Mouse (Mus musculus): ENCODE results near the gene Tfb2m. TPM values are rescaled to one million over a fixed set of nuclear protein-coding genes. Genes with fewer than 3 reads are reported as not detected.

Tfb2m gene
- polyA plus RNA-seq, 2 experiments = 6.5 to 7.8 TPM

DNA sequence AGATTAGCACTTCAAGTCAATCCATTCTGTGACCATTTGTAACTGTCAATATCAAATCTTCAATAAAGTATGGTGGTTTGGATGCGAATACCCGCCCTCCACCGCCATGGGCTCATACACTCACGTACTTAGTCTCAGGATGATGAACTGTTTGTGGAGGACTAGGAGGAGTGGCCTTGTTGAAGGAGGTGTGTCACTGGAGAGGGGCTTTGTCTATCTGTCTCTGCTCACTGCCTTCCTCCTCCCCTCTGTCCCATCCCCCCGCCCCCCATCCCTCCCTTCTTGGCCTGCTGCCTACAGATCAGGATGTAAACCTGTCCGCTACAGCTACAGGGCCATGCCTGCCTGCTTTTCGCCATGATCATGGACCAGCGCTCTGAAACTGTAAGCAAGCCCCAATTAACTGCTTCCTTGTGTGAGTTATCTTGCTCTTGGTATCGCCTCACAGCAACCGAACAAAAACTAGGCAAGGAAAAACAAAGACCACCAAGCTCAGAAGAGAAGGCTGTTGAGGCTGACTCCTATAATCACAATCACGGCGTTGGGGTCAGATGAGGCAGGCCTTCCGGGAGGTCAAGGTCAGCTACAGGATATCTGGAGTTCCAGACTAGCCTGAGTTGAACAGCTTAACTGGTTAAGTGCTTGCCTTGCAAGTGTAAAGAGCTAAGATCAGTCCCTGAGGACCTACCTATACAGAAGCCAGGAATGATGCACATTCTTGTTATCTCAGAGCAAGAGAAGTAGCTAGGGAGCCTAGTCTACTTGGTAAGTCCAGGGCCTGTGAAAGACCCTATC lies 35.3 kb downstream of the Tfb2m start:
- TF ChIP-seq EP300 (IDR thresholded peaks at IDR 0.05; ENCODE audit: low read depth) (no peak), CTCF (IDR thresholded peaks at IDR 0.05; ENCODE audit: low read depth) (no peak)
- no peak overlapping the region for H3K4me3 ChIP-seq (ENCODE audit: insufficient read depth in 1 of 2, low read depth in 2 of 2, low read length in 2 of 2)
- WGBS (ENCODE audit: insufficient replicate concordance) = 77% methylated on average over 13 of the region's 13 CpGs
- no peak overlapping the region for H3K4me2 ChIP-seq (ENCODE audit: low read depth)
- H3K27me3 ChIP-seq (ENCODE audit: control insufficient read depth, insufficient read depth, low read length) = no peaks in the 10 kb centered on the region
- no peak overlapping the region for H3K27ac ChIP-seq
- no peaks in the 10 kb centered on the region for H3K4me1 ChIP-seq (replicated peaks; ENCODE audit: control insufficient read depth in 2 of 2, insufficient read depth in 2 of 2, low read length in 1 of 2)
- H3K9me3 ChIP-seq (ENCODE audit: control insufficient read depth, low read length) = no peaks in the 10 kb centered on the region
- no peak overlapping the region for H3K9ac ChIP-seq (replicated peaks)
- no peaks in the 10 kb centered on the region for H3K36me3 ChIP-seq (replicated peaks; ENCODE audit: control insufficient read depth, insufficient read depth, low read depth)
- DNase-seq (ENCODE audit: low read depth in 3 of 3, low spot score in 3 of 3) = no peak
- no peak for ATAC-seq (ENCODE audit: insufficient read depth)

GRCm38 (mm10) chr1:179506530-179507315 lies 39.3 kb downstream of the Tfb2m start:
- no peak overlapping the region for H3K4me3 ChIP-seq (ENCODE audit: insufficient read depth in 1 of 2, low read depth in 2 of 2, low read length in 2 of 2)
- TF ChIP-seq CTCF (IDR thresholded peaks at IDR 0.05; ENCODE audit: low read depth) = peak; percentile 73
- no peak for TF ChIP-seq EP300 (IDR thresholded peaks at IDR 0.05; ENCODE audit: low read depth)
- H3K36me3 ChIP-seq (replicated peaks; ENCODE audit: control insufficient read depth, insufficient read depth, low read depth) = no peaks in the 10 kb centered on the region
- no peak for ATAC-seq (ENCODE audit: insufficient read depth)
- no peaks in the 10 kb centered on the region for H3K27me3 ChIP-seq (ENCODE audit: control insufficient read depth, insufficient read depth, low read length)
- H3K9ac ChIP-seq (replicated peaks) = no peak overlapping the region
- H3K4me1 ChIP-seq (replicated peaks; ENCODE audit: control insufficient read depth in 2 of 2, insufficient read depth in 2 of 2, low read length in 1 of 2) = no peaks in the 10 kb centered on the region
- no peak overlapping the region for H3K27ac ChIP-seq
- no peak overlapping the region for H3K4me2 ChIP-seq (ENCODE audit: low read depth)
- H3K9me3 ChIP-seq (ENCODE audit: control insufficient read depth, low read length) = no peaks in the 10 kb centered on the region
- WGBS (ENCODE audit: insufficient replicate concordance) = 56% methylated on average over 9 of the region's 9 CpGs
- DNase-seq (ENCODE audit: low read depth in 3 of 3, low spot score in 3 of 3) = peak in 2 of 3 experiments; percentile 28 to 33

DNA sequence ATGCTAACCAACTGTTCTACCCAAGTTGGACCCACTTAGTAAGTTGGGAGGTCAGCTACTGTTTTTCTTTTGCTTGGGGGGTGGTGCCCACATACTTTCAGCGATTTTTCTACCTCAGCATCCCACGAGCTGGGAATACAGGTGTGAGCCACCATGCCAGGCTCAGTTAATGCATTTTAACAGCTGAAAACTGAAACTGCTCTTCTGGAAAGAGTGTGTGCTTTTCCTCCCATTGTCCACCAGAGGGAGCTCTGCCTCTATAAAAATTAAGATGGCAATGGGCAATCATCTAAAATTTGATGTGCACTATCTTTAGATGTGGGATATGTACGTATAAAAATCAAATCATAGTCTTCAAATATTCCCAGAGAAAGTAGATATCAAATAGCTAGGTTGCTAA lies 43.5 kb downstream of the Tfb2m start:
- TF ChIP-seq EP300 (IDR thresholded peaks at IDR 0.05; ENCODE audit: low read depth) = no peak
- TF ChIP-seq CTCF (IDR thresholded peaks at IDR 0.05; ENCODE audit: low read depth) = peak; percentile 76
- Histone ChIP-seq H3K9me3 (ENCODE audit: control insufficient read depth, low read length) (no peaks in the 10 kb centered on the region), H3K36me3 (replicated peaks; ENCODE audit: control insufficient read depth, insufficient read depth, low read depth) (no peaks in the 10 kb centered on the region), H3K4me1 (replicated peaks; ENCODE audit: control insufficient read depth in 2 of 2, insufficient read depth in 2 of 2, low read length in 1 of 2) (no peaks in the 10 kb centered on the region), H3K4me2 (ENCODE audit: low read depth) (no peak overlapping the region), H3K27ac (no peak overlapping the region), H3K27me3 (ENCODE audit: control insufficient read depth, insufficient read depth, low read length) (no peaks in the 10 kb centered on the region), H3K4me3 (ENCODE audit: insufficient read depth in 1 of 2, low read depth in 2 of 2, low read length in 2 of 2) (no peak overlapping the region), H3K9ac (replicated peaks) (no peak overlapping the region)
- no peak for ATAC-seq (ENCODE audit: insufficient read depth)
- WGBS (ENCODE audit: insufficient replicate concordance) = 7% methylated on average over 3 of the region's 3 CpGs
- peak in 1 of 3 experiments; percentile 10 for DNase-seq (ENCODE audit: low read depth in 3 of 3, low spot score in 3 of 3)

GRCm38 (mm10) chr1:179499257-179499656 lies 46.8 kb downstream of the Tfb2m start:
- no peak overlapping the region for H3K4me2 ChIP-seq (ENCODE audit: low read depth)
- no peaks in the 10 kb centered on the region for H3K9me3 ChIP-seq (ENCODE audit: control insufficient read depth, low read length)
- no peak overlapping the region for H3K9ac ChIP-seq (replicated peaks)
- no peak overlapping the region for H3K4me3 ChIP-seq (ENCODE audit: insufficient read depth in 1 of 2, low read depth in 2 of 2, low read length in 2 of 2)
- no peaks in the 10 kb centered on the region for H3K36me3 ChIP-seq (replicated peaks; ENCODE audit: control insufficient read depth, insufficient read depth, low read depth)
- no peaks in the 10 kb centered on the region for H3K27me3 ChIP-seq (ENCODE audit: control insufficient read depth, insufficient read depth, low read length)
- no peaks in the 10 kb centered on the region for H3K4me1 ChIP-seq (replicated peaks; ENCODE audit: control insufficient read depth in 2 of 2, insufficient read depth in 2 of 2, low read length in 1 of 2)
- ATAC-seq (ENCODE audit: insufficient read depth) = no peak
- no peak for DNase-seq (ENCODE audit: low read depth in 3 of 3, low spot score in 3 of 3)
- 66% methylated on average over 3 of the region's 3 CpGs for WGBS (ENCODE audit: insufficient replicate concordance)
- TF ChIP-seq CTCF (IDR thresholded peaks at IDR 0.05; ENCODE audit: low read depth) (no peak), EP300 (IDR thresholded peaks at IDR 0.05; ENCODE audit: low read depth) (no peak)
- H3K27ac ChIP-seq = no peak overlapping the region

- 20% methylated on average over 5 of the region's 5 CpGs for WGBS (ENCODE audit: insufficient replicate concordance)
- H3K9ac ChIP-seq (replicated peaks) = no peak overlapping the region
- 0 out of 4 replicates have a peak, but pooled peaks cover 0 to 2% of the 10 kb centered on the region in 2 experiments for H3K4me1 ChIP-seq (replicated peaks; ENCODE audit: control insufficient read depth in 2 of 2, insufficient read depth in 2 of 2, low read length in 1 of 2)
- no peak overlapping the region for H3K4me3 ChIP-seq (ENCODE audit: insufficient read depth in 1 of 2, low read depth in 2 of 2, low read length in 2 of 2)
- no peaks in the 10 kb centered on the region for H3K9me3 ChIP-seq (ENCODE audit: control insufficient read depth, low read length)
- no peak overlapping the region for H3K27ac ChIP-seq
- no peak overlapping the region for H3K4me2 ChIP-seq (ENCODE audit: low read depth)
- no peaks in the 10 kb centered on the region for H3K27me3 ChIP-seq (ENCODE audit: control insufficient read depth, insufficient read depth, low read length)
- DNase-seq (ENCODE audit: low read depth in 3 of 3, low spot score in 3 of 3) (no peak), ATAC-seq (ENCODE audit: insufficient read depth) (no peak)
- no peaks in the 10 kb centered on the region for H3K36me3 ChIP-seq (replicated peaks; ENCODE audit: control insufficient read depth, insufficient read depth, low read depth)
- TF ChIP-seq CTCF (IDR thresholded peaks at IDR 0.05; ENCODE audit: low read depth) (no peak), EP300 (IDR thresholded peaks at IDR 0.05; ENCODE audit: low read depth) (no peak)
These were observed 53.2 kb downstream of the Tfb2m start for GRCm38 (mm10) chr1:179492908-179493307.
